21 mouse cellular contexts compared by ENCODE assay signal in the genomic region with DNA sequence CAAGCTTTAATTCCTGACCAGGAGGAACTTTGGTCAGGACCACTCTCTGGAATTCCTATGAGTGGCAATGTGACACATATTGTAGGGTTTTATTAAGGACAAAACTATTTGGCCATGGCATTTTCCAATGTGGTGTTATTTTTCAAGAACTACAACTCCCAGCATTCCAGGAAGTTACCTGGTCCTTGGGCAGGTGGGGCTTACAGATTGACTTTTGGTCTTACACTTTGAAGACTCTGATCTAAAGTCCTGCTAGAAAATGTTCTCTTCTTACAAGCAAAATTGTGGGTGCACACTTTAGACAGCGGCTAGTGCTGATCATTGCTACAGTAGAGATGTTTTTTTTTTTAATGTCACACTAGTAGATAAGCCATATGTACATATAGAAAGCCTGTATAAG. TPM values are rescaled to one million over a fixed set of nuclear protein-coding genes. Genes with fewer than 3 reads are reported as not detected.
DNase-seq lines count a peak whose midpoint lies in the region; ATAC-seq and TF ChIP-seq lines count a peak whose summit lies in the region.
"Had no signal": no experiment of that assay in that cellular context is flagged by ENCODE, and none has a peak within 500 bp of the region (broad histone marks: within the 10 kb centered on the region; RNA-seq: fewer than 3 reads in every experiment).

No protein-coding gene starts in this region.

- ATAC-seq in kidney, embryonic 15.5 days (replicated peaks; ENCODE audit: low FRiP score) = no peak
- no peak for ATAC-seq in kidney, embryonic 14.5 days (ENCODE audit: low FRiP score, low TSS enrichment)
- ATAC-seq in midbrain, embryonic 11.5 days (ENCODE audit: low FRiP score) = no peak
- no peak for ATAC-seq in midbrain, embryonic 16.5 days
- ATAC-seq: forebrain, embryonic 14.5 days had no signal

- H3K27ac ChIP-seq in kidney, adult 2 months (ENCODE audit: insufficient read depth, low read depth, low read length) = no peak overlapping the region
- no peak overlapping the region for H3K27ac ChIP-seq in kidney, embryonic 15.5 days
- no peak overlapping the region for H3K27ac ChIP-seq in kidney, embryonic 14.5 days (ENCODE audit: low read depth, low read length)
- H3K27ac ChIP-seq in midbrain, embryonic 11.5 days (ENCODE audit: low read depth, low read length) = no peak overlapping the region
- H3K27ac ChIP-seq in midbrain, embryonic 16.5 days (ENCODE audit: low read length) = no peak overlapping the region
- H3K27ac ChIP-seq: embryonic facial prominence, embryonic 13.5 days; embryonic facial prominence, embryonic 15.5 days; forebrain, embryonic 10.5 days; forebrain, embryonic 12.5 days had no signal

- H3K4me1 ChIP-seq in kidney, adult 2 months (ENCODE audit: control insufficient read depth, insufficient read depth, low read length) = peaks cover 9% of the 10 kb centered on the region
- H3K4me1 ChIP-seq in kidney, embryonic 15.5 days = 0 out of 2 replicates have a peak, but pooled peaks cover 8% of the 10 kb centered on the region
- H3K4me1 ChIP-seq in kidney, embryonic 14.5 days (ENCODE audit: control insufficient read depth, insufficient read depth, low read length) = 0 out of 2 replicates have a peak, but pooled peaks cover 3% of the 10 kb centered on the region
- no peaks in the 10 kb centered on the region for H3K4me1 ChIP-seq in midbrain, embryonic 11.5 days (ENCODE audit: control insufficient read depth, insufficient read depth, low read length)
- no peaks in the 10 kb centered on the region for H3K4me1 ChIP-seq in midbrain, embryonic 16.5 days (ENCODE audit: control insufficient read depth, insufficient read depth, low read length)
- H3K4me1 ChIP-seq: embryonic facial prominence, embryonic 15.5 days; forebrain, embryonic 10.5 days; forebrain, embryonic 12.5 days had no signal

- no peaks in the 10 kb centered on the region for H3K27me3 ChIP-seq in kidney, adult 2 months (replicated peaks; ENCODE audit: control insufficient read depth, insufficient read depth, low read length)
- no peaks in the 10 kb centered on the region for H3K27me3 ChIP-seq in kidney, embryonic 15.5 days
- H3K27me3 ChIP-seq in kidney, embryonic 14.5 days (ENCODE audit: control insufficient read depth, insufficient read depth, low read length) = no peaks in the 10 kb centered on the region
- H3K27me3 ChIP-seq in midbrain, embryonic 11.5 days (ENCODE audit: control insufficient read depth, insufficient read depth, low read length) = no peaks in the 10 kb centered on the region
- no peaks in the 10 kb centered on the region for H3K27me3 ChIP-seq in midbrain, embryonic 16.5 days (ENCODE audit: control insufficient read depth, insufficient read depth, low read depth, low read length)
- H3K27me3 ChIP-seq: embryonic facial prominence, embryonic 13.5 days; embryonic facial prominence, embryonic 15.5 days; forebrain, embryonic 12.5 days had no signal

- TF ChIP-seq CTCF in kidney, adult 2 months (conservative IDR thresholded peaks at IDR 0.05; ENCODE audit: insufficient read depth, insufficient read length, low read depth, low read length) = no peak

- no peaks in the 10 kb centered on the region for H3K9me3 ChIP-seq in kidney, embryonic 15.5 days (replicated peaks)
- no peaks in the 10 kb centered on the region for H3K9me3 ChIP-seq in kidney, embryonic 14.5 days (ENCODE audit: control insufficient read depth, low read length)
- H3K9me3 ChIP-seq in midbrain, embryonic 11.5 days (ENCODE audit: control insufficient read depth, low read length) = no peaks in the 10 kb centered on the region
- H3K9me3 ChIP-seq in midbrain, embryonic 16.5 days (replicated peaks; ENCODE audit: control insufficient read depth, low read length, poor library complexity, severe bottlenecking) = no peaks in the 10 kb centered on the region
- H3K9me3 ChIP-seq: embryonic facial prominence, embryonic 13.5 days; embryonic facial prominence, embryonic 15.5 days; forebrain, embryonic 10.5 days; forebrain, embryonic 12.5 days had no signal

- no peak for TF ChIP-seq POLR2A in kidney, adult 2 months (IDR thresholded peaks at IDR 0.05; ENCODE audit: low read depth, low read length)

- no peak overlapping the region for H3K9ac ChIP-seq in kidney, embryonic 15.5 days
- H3K9ac ChIP-seq in kidney, embryonic 14.5 days (ENCODE audit: low read depth, low read length) = no peak overlapping the region
- no peak overlapping the region for H3K9ac ChIP-seq in midbrain, embryonic 11.5 days (ENCODE audit: low read length)
- H3K9ac ChIP-seq in midbrain, embryonic 16.5 days (ENCODE audit: low read depth, low read length) = no peak overlapping the region
- H3K9ac ChIP-seq: embryonic facial prominence, embryonic 13.5 days; embryonic facial prominence, embryonic 15.5 days; forebrain, embryonic 12.5 days had no signal

- DNase-seq in kidney, adult 2 months = peak; percentile 58
- peak; percentile 50 for DNase-seq in kidney, adult 9 months
- peak; percentile 12 for DNase-seq in midbrain, embryonic 11.5 days (ENCODE audit: low spot score, missing footprints)
- DNase-seq: adrenal gland, adult 2 months; adrenal gland, postnatal 10 days; adrenal gland, postnatal 25 days; cerebellum, adult 11 months; cerebellum, adult 18-20 months; cerebellum, adult 8-10 months; cerebellum, adult 9-11 months; cerebellum, postnatal 14 days; cerebellum, postnatal 36 days had no signal

- no peaks in the 10 kb centered on the region for H3K36me3 ChIP-seq in kidney, adult 2 months (ENCODE audit: control insufficient read depth, insufficient read depth, low read length)
- no peaks in the 10 kb centered on the region for H3K36me3 ChIP-seq in kidney, embryonic 15.5 days
- H3K36me3 ChIP-seq in kidney, embryonic 14.5 days (ENCODE audit: control insufficient read depth, insufficient read depth, low read length) = no peaks in the 10 kb centered on the region
- H3K36me3 ChIP-seq in midbrain, embryonic 11.5 days (ENCODE audit: control insufficient read depth, insufficient read depth, low read length) = no peaks in the 10 kb centered on the region
- H3K36me3 ChIP-seq in midbrain, embryonic 16.5 days (ENCODE audit: control insufficient read depth, insufficient read depth, low read length) = no peaks in the 10 kb centered on the region
- H3K36me3 ChIP-seq: embryonic facial prominence, embryonic 13.5 days; embryonic facial prominence, embryonic 15.5 days; forebrain, embryonic 10.5 days; forebrain, embryonic 12.5 days had no signal

- WGBS in kidney, adult 2 months = 67% methylated on average over 1 of the region's 1 CpGs
- WGBS in kidney, embryonic 15.5 days = 92% methylated on average over 1 of the region's 1 CpGs
- 98% methylated on average over 1 of the region's 1 CpGs for WGBS in kidney, embryonic 14.5 days
- WGBS in midbrain, embryonic 11.5 days = 89% methylated on average over 1 of the region's 1 CpGs
- 92% methylated on average over 1 of the region's 1 CpGs for WGBS in midbrain, embryonic 16.5 days

- no peak overlapping the region for H3K4me2 ChIP-seq in kidney, embryonic 15.5 days
- no peak overlapping the region for H3K4me2 ChIP-seq in kidney, embryonic 14.5 days (replicated peaks; ENCODE audit: low read depth, low read length)
- H3K4me2 ChIP-seq in midbrain, embryonic 11.5 days = no peak overlapping the region
- no peak overlapping the region for H3K4me2 ChIP-seq in midbrain, embryonic 16.5 days (ENCODE audit: low read length)
- H3K4me2 ChIP-seq: embryonic facial prominence, embryonic 13.5 days; embryonic facial prominence, embryonic 15.5 days; forebrain, embryonic 12.5 days had no signal

- H3K4me3 ChIP-seq in kidney, adult 2 months (ENCODE audit: insufficient read depth, low read depth, low read length) = no peak overlapping the region
- H3K4me3 ChIP-seq in kidney, embryonic 15.5 days (replicated peaks) = no peak overlapping the region
- H3K4me3 ChIP-seq in kidney, embryonic 14.5 days (ENCODE audit: low read length) = no peak overlapping the region
- no peak overlapping the region for H3K4me3 ChIP-seq in midbrain, embryonic 11.5 days (ENCODE audit: low read depth, low read length)
- H3K4me3 ChIP-seq in midbrain, embryonic 16.5 days (ENCODE audit: low read depth, low read length) = no peak overlapping the region
- H3K4me3 ChIP-seq: embryonic facial prominence, embryonic 13.5 days; embryonic facial prominence, embryonic 15.5 days; erythroblast, embryonic 14.5 days; forebrain, embryonic 10.5 days; forebrain, embryonic 12.5 days had no signal

RNA-seq across cellular contexts. Expression of gene Fam107b, which starts 48.2 kb away (rescaled TPM):
- 54.3 and 56.1 TPM in 2 replicates for polyA plus RNA-seq in kidney, adult 2 months (2012; rRNA removed)
- 58.7 and 59.9 TPM in 2 replicates for polyA plus RNA-seq in kidney, embryonic 15.5 days (2015; fragmentation: Nextera tagmentation; extraction: Ambion mirVana)
- 40.9 and 77.0 TPM in 2 replicates for polyA plus RNA-seq in kidney, embryonic 14.5 days (2014; fragmentation: Nextera tagmentation; extraction: Ambion mirVana)
- 60.4 and 65.7 TPM in 2 replicates for polyA plus RNA-seq in midbrain, embryonic 11.5 days (2014; fragmentation: Nextera tagmentation; extraction: Ambion mirVana)
- polyA plus RNA-seq in midbrain, embryonic 16.5 days (2015; fragmentation: Nextera tagmentation; extraction: Ambion mirVana) = 27.9 and 32.1 TPM in 2 replicates
